ENCODE assay signal across 20 mouse cellular contexts in genomic region chr13:94565616-94566015, GRCm38 (mm10).
A peak's percentile ranks its signal among the peaks of the same experiment; 100 is the strongest.
DNase-seq lines count a peak whose midpoint lies in the region; ATAC-seq and TF ChIP-seq lines count a peak whose summit lies in the region.
"Had no signal": no experiment of that assay in that cellular context is flagged by ENCODE, and none has a peak within 500 bp of the region (broad histone marks: within the 10 kb centered on the region; RNA-seq: fewer than 3 reads in every experiment).

No protein-coding gene starts in this region.

- H3K4me2 ChIP-seq in forebrain, embryonic 12.5 days, result no peak overlapping the region
- no peak overlapping the region for H3K4me2 ChIP-seq in hindbrain, embryonic 14.5 days (replicated peaks)
- H3K4me2 ChIP-seq in hindbrain, embryonic 12.5 days (replicated peaks), result no peak overlapping the region
- H3K4me2 ChIP-seq in forebrain, embryonic 13.5 days, result no peak overlapping the region
- H3K4me2 ChIP-seq in stomach, postnatal 0 days (replicated peaks; ENCODE audit: low read depth), result no peak overlapping the region
- H3K4me2 ChIP-seq: hindbrain, embryonic 15.5 days; liver, embryonic 11.5 days had no signal

- ATAC-seq in forebrain, embryonic 12.5 days (ENCODE audit: low FRiP score), result no peak
- ATAC-seq in hindbrain, embryonic 14.5 days (ENCODE audit: low FRiP score), result 0 out of 2 replicates have a peak, but pooled peaks have one; percentile 35
- ATAC-seq in hindbrain, embryonic 12.5 days (ENCODE audit: low FRiP score), result no peak
- ATAC-seq in forebrain, embryonic 13.5 days, result peak; percentile 41; the same call in 1 of the 2 replicates
- ATAC-seq in stomach, postnatal 0 days (ENCODE audit: low FRiP score, low TSS enrichment), result no peak

- H3K4me3 ChIP-seq in forebrain, embryonic 12.5 days (replicated peaks), result no peak overlapping the region
- H3K4me3 ChIP-seq in forebrain, embryonic 10.5 days, result no peak overlapping the region
- H3K4me3 ChIP-seq in hindbrain, embryonic 14.5 days (replicated peaks; ENCODE audit: low read length), result no peak overlapping the region
- H3K4me3 ChIP-seq in hindbrain, embryonic 12.5 days, result no peak overlapping the region
- H3K4me3 ChIP-seq in forebrain, embryonic 13.5 days, result no peak overlapping the region
- no peak overlapping the region for H3K4me3 ChIP-seq in stomach, postnatal 0 days (ENCODE audit: low read depth, low read length)
- H3K4me3 ChIP-seq: hindbrain, embryonic 15.5 days; left cerebral cortex, adult 2 months had no signal

- no peak for TF ChIP-seq CTCF in stomach, postnatal 0 days (IDR thresholded peaks at IDR 0.05; ENCODE audit: low read depth)

- no peak for TF ChIP-seq EP300 in stomach, postnatal 0 days (optimal IDR thresholded peaks at IDR 0.05)

- WGBS in forebrain, embryonic 12.5 days, result 63% methylated on average over 9 of the region's 9 CpGs
- WGBS in forebrain, embryonic 10.5 days, result 70% methylated on average over 9 of the region's 9 CpGs
- 66% methylated on average over 9 of the region's 9 CpGs for WGBS in hindbrain, embryonic 14.5 days
- 67% methylated on average over 9 of the region's 9 CpGs for WGBS in hindbrain, embryonic 12.5 days
- WGBS in forebrain, embryonic 13.5 days, result 52% methylated on average over 9 of the region's 9 CpGs
- 78% methylated on average over 9 of the region's 9 CpGs for WGBS in stomach, postnatal 0 days

- no peaks in the 10 kb centered on the region for H3K36me3 ChIP-seq in forebrain, embryonic 12.5 days (replicated peaks)
- peaks cover 15% of the 10 kb centered on the region for H3K36me3 ChIP-seq in forebrain, embryonic 10.5 days (replicated peaks)
- H3K36me3 ChIP-seq in hindbrain, embryonic 14.5 days (replicated peaks; ENCODE audit: control insufficient read depth, insufficient read depth), result peaks cover 4% of the 10 kb centered on the region; the same call in 1 of the 2 replicates
- H3K36me3 ChIP-seq in hindbrain, embryonic 12.5 days, result peaks cover 2% of the 10 kb centered on the region; the same call in 1 of the 2 replicates
- H3K36me3 ChIP-seq in forebrain, embryonic 13.5 days (ENCODE audit: poor library complexity, severe bottlenecking), result peaks cover 3% of the 10 kb centered on the region; the same call in 1 of the 2 replicates
- 0 out of 2 replicates have a peak, but pooled peaks cover 8% of the 10 kb centered on the region for H3K36me3 ChIP-seq in stomach, postnatal 0 days (ENCODE audit: control insufficient read depth, insufficient read depth, low read length)
- H3K36me3 ChIP-seq: hindbrain, embryonic 15.5 days had no signal

- no peak for DNase-seq in forebrain, embryonic 10.5 days (ENCODE audit: extremely low spot score, low spot score)
- DNase-seq in hindbrain, embryonic 14.5 days (ENCODE audit: low spot score), result no peak
- peak; percentile 67 to 68 for DNase-seq in heart, postnatal 10 days
- no peak for DNase-seq in stomach, postnatal 0 days (ENCODE audit: low spot score)
- DNase-seq in lung, postnatal 4 days, result no peak
- DNase-seq: adrenal gland, postnatal 14 days; cerebellum, adult 11-12 months; cerebellum, postnatal 25 days; embryo, embryonic 11 days; kidney, adult 18-20 months; lung, adult 18-20 months; lung, postnatal 14 days; retina, postnatal 1 day had no signal

- H3K9ac ChIP-seq in forebrain, embryonic 12.5 days, result no peak overlapping the region
- no peak overlapping the region for H3K9ac ChIP-seq in hindbrain, embryonic 14.5 days
- H3K9ac ChIP-seq in hindbrain, embryonic 12.5 days, result no peak overlapping the region
- 0 out of 2 replicates have a peak overlapping the region, but pooled peaks have one; percentile 34 for H3K9ac ChIP-seq in forebrain, embryonic 13.5 days
- H3K9ac ChIP-seq in stomach, postnatal 0 days (ENCODE audit: low read length), result no peak overlapping the region
- H3K9ac ChIP-seq: hindbrain, embryonic 15.5 days had no signal

- peaks cover 51% of the 10 kb centered on the region for H3K27me3 ChIP-seq in forebrain, embryonic 12.5 days
- H3K27me3 ChIP-seq in forebrain, embryonic 10.5 days (ENCODE audit: poor library complexity, severe bottlenecking), result peaks cover 99% of the 10 kb centered on the region
- H3K27me3 ChIP-seq in hindbrain, embryonic 14.5 days (ENCODE audit: control insufficient read depth, insufficient read depth, low read length), result peaks cover 87% of the 10 kb centered on the region
- H3K27me3 ChIP-seq in hindbrain, embryonic 12.5 days, result peaks cover 83% of the 10 kb centered on the region
- H3K27me3 ChIP-seq in forebrain, embryonic 13.5 days, result peaks cover 30% of the 10 kb centered on the region
- no peaks in the 10 kb centered on the region for H3K27me3 ChIP-seq in stomach, postnatal 0 days (ENCODE audit: control insufficient read depth, insufficient read depth, low read length)

- peak overlapping the region; percentile 56 for H3K27ac ChIP-seq in forebrain, embryonic 12.5 days
- no peak overlapping the region for H3K27ac ChIP-seq in forebrain, embryonic 10.5 days
- H3K27ac ChIP-seq in hindbrain, embryonic 14.5 days, result no peak overlapping the region
- no peak overlapping the region for H3K27ac ChIP-seq in hindbrain, embryonic 12.5 days
- H3K27ac ChIP-seq in forebrain, embryonic 13.5 days, result peak overlapping the region; percentile 25; the same call in 1 of the 2 replicates
- H3K27ac ChIP-seq in stomach, postnatal 0 days (replicated peaks), result no peak overlapping the region
- H3K27ac ChIP-seq: hindbrain, embryonic 15.5 days; left cerebral cortex, adult 2 months had no signal

- no peaks in the 10 kb centered on the region for H3K9me3 ChIP-seq in forebrain, embryonic 12.5 days
- no peaks in the 10 kb centered on the region for H3K9me3 ChIP-seq in forebrain, embryonic 10.5 days
- H3K9me3 ChIP-seq in hindbrain, embryonic 14.5 days (ENCODE audit: control insufficient read depth, low read length), result no peaks in the 10 kb centered on the region
- H3K9me3 ChIP-seq in hindbrain, embryonic 12.5 days (replicated peaks), result no peaks in the 10 kb centered on the region
- no peaks in the 10 kb centered on the region for H3K9me3 ChIP-seq in forebrain, embryonic 13.5 days (replicated peaks)
- H3K9me3 ChIP-seq in stomach, postnatal 0 days (ENCODE audit: control insufficient read depth, low read length), result no peaks in the 10 kb centered on the region
- H3K9me3 ChIP-seq: G1E; hindbrain, embryonic 15.5 days had no signal

- peaks cover 48% of the 10 kb centered on the region for H3K4me1 ChIP-seq in forebrain, embryonic 12.5 days
- H3K4me1 ChIP-seq in forebrain, embryonic 10.5 days, result peaks cover 57% of the 10 kb centered on the region
- peaks cover 23% of the 10 kb centered on the region for H3K4me1 ChIP-seq in hindbrain, embryonic 14.5 days (replicated peaks; ENCODE audit: control insufficient read depth, insufficient read depth, low read length)
- peaks cover 15% of the 10 kb centered on the region for H3K4me1 ChIP-seq in hindbrain, embryonic 12.5 days
- H3K4me1 ChIP-seq in forebrain, embryonic 13.5 days, result peaks cover 53% of the 10 kb centered on the region
- H3K4me1 ChIP-seq in stomach, postnatal 0 days (replicated peaks; ENCODE audit: control insufficient read depth, insufficient read depth), result no peaks in the 10 kb centered on the region

- intact Hi-C loops in heart, postnatal 10 days (cut with DNase I), result no loop called here

Comparison
In these comparisons a context has a peak if more than half of its experiments do, and no peak if none do; other contexts are left out.
1. ATAC-seq: peak in hindbrain, embryonic 14.5 days (single experiment) and forebrain, embryonic 13.5 days (single experiment); none in forebrain, embryonic 12.5 days (single experiment), hindbrain, embryonic 12.5 days (single experiment) and stomach, postnatal 0 days (single experiment).
2. H3K27ac ChIP-seq: peak in forebrain, embryonic 12.5 days (single experiment) and forebrain, embryonic 13.5 days (single experiment); none in forebrain, embryonic 10.5 days (single experiment), hindbrain, embryonic 14.5 days (single experiment), hindbrain, embryonic 12.5 days (single experiment) and stomach, postnatal 0 days (single experiment).
3. DNase-seq: peak in heart, postnatal 10 days (2 of 2); none in forebrain, embryonic 10.5 days (single experiment), hindbrain, embryonic 14.5 days (single experiment), stomach, postnatal 0 days (single experiment) and lung, postnatal 4 days (0 of 2).